Mouse (Mus musculus): Measurements from ENCODE around the gene Tet2.

The Tet2 gene

DNA sequence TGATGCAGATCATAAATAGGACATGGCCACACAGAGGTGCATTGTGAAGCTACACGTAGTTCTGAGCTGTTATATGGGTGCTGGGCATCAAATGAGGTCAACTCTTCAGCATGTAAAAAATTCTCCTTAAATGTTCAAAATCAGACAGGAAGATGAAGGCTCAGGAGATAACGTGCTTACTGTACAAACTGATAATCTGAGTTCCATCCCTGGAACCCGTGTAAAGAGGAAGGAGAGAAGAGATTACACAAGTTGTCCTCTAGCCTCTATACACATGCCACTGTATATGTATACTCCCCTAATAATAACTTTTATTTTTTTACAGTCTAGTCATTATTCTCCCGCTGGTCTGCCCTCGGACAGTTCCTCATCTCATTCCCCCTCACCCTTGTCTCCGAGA is 21.7 kb downstream of the Tet2 start:
- no peak for DNase-seq (ENCODE audit: extremely low read depth, low read depth, low spot score)

DNA sequence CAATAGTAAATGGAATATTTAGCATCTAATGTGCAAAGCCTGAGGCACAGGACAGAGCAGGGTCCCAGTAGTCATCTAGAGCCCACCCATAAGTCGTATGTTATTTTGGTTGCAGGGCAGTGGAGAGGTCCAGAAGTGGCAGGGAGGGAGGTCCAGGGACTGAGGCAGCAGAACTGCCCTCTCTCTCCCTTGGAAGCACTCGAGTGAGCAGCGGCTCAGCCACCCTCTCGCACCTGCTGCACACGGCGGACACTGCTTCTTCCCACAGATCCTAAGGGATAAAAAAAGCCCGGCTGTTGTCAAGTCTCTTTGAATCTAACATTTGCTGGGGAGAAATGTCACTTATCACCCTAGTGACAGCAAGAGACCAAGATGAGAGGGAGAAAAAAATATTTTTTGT is 22.6 kb downstream of the Tet2 start:
- DNase-seq (ENCODE audit: extremely low read depth, low read depth, low spot score), result no peak

DNA sequence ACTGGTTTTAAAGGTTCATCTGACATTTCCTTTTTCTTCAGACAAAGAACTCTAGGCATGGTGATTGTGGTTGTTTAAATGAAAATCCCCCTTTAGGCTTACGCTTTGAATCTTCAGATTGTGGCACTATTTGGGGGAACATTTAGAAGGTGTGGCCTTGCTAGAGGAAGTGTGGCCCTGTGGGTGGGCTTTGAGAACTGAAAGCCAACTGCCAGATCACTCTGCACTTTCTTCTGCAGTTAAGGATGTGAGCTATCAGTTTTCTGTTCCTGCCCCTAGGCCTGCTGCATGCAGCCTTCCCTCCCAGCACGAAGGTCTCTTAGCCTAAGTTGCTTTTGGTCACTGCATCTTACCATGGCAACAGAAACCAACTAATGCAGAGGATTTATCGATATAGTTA is 26.1 kb downstream of the Tet2 start:
- no peak for DNase-seq (ENCODE audit: extremely low read depth, low read depth, low spot score)

DNA sequence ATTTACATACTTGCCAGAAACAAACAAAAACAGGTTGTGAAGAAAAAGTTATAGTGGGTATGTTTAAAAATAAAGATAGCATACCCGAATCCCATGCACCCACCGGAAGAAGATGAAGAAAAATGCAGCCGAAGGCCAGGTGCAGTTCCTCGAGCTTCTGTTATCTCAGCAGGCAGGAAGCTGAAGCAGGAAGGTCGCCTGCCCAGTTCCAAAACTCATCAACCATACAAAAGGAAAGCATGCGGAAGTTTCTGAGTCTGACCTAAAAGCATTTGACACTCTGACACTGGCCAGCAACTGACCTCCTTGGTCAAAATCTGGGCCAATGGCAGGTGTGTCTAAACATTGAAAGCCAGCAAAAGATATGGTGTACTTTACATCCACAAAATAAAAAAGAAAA is 26.8 kb downstream of the Tet2 start:
- DNase-seq (ENCODE audit: extremely low read depth, low read depth, low spot score), result no peak

DNA sequence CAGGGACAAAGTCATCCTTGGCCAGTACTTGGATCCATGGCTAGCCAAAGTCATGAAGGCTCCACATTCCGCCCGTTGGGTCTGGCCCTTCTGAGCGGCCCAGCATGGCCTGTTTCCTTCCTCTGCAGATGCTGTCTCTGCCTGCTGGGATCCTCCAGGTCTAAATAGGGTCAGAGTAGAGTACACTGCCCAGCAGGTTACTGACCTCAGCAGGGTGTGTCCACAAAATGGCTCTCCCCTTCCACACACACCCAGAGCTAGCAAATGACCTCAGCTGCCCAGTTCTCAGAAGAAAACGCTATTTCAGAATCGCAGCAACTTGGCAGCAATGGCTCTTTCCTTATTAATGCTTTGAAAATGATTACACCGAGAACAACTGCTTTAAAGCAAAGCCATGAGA is 27.5 kb downstream of the Tet2 start:
- DNase-seq (ENCODE audit: extremely low read depth, low read depth, low spot score), result no peak

DNA sequence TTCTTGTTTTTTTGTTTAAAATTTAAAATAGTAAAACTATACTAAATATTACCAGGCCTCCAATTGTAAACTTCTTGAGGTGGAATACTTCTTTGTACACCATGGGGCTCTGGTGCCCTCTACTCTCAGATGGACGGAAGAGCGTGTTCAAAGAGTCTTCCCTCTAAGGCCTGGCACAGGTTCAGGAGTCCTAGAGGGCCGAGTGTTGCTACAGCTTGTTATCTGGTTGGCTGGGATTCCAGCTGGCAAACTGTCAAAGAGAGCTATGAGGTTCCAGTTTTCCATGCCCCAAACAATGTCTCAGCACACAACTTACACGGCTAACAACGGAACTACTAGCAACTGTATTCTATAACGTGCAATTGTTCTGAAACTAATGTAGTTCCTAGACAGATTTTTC is 28.8 kb downstream of the Tet2 start:
- peak; percentile 30 for DNase-seq (ENCODE audit: extremely low read depth, low read depth, low spot score)

DNA sequence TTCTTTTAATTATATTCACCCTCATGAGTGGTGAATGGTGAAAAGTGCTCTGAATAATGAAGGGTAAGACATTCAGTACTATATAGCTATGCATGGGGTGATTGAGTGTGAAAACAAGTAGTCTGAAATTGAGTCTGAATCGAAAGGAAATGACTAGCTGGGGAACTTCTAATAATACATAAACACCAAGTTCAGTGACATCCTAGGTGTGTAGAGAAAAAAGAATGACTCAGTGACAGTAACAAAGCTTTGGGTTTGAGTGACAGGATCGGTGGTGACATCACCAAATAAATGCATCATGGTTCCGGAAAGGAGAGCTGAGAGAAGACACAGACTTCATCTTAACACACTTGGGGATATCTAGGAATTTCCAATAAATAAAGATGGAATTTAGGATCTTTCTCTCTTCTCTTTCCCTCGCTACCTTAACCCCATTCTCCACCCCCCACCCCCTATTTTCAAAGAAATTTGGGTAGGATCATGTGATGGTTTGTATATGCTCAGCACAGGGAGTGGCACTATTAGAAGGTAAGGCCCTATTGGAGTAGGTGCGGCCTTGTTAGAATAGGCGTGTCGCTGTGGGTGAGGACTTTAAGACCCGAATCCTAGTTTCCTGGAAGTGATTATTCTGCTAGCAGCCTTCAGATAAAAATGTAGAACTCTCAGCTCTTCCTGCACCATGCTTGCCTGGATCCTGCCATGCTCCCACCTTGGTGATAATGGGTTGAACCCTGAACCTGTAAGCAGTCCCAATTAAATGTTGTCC is 29.6 kb downstream of the Tet2 start:
- no peak for DNase-seq (ENCODE audit: extremely low read depth, low read depth, low spot score)

DNA sequence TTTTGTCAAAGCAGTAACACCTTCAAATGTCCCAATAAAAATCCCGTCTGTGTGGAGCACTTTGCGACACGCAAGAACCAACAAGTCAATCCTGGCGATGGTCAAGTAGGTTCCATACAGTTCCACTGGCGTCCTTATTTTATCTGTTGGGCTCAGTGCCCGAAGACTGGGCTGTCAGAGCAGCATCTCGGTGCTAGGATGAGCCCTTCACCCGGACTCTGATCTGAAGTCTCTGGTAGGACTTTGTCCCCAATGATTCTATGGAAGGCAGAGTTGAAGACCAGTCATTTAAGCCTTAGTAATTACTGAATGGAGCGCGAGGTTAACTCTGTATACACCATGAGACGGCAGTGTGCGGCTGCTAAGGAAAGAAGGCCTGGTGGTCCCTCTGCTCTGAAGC is 30.6 kb downstream of the Tet2 start:
- DNase-seq (ENCODE audit: extremely low read depth, low read depth, low spot score), result no peak

DNA sequence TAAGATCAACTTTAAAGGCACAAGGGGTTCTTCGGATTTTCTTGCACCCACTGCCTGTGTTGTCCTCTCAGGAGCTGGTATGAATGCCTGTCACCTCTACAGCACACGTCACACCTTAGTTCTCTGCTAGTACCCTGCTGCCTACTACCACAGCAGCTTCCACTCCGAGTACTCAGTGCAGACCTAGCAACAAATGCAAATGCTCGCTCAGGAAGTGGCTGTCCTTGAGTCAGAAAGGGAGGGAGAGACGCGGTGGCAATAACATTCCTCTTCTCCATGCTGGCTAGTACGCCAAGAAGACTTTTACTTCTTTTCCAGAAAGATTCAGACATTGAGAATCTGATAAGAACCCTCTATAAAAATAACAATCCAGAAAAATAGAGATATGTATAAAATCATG is 31.5 kb downstream of the Tet2 start:
- DNase-seq (ENCODE audit: extremely low read depth, low read depth, low spot score), result no peak

DNA sequence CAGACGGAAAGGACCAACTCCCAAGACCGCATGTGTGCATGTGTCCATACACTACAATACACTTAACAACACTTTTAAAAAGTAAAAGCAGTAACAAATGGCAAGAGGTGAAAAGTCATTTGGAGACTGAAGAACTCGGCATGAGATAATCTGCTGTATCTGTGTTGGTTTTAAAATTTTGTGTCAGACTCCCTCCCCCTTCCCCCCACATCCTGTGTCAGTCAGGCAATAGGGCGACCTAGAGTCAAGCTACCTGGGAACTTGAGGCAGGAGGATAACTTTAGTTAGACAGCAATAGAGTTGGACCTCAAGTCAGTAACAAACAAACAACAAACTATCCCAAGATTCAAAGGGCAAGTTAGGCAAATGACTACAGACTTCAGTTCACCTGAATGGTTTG is 34.6 kb downstream of the Tet2 start:
- no peak for DNase-seq (ENCODE audit: extremely low read depth, low read depth, low spot score)

DNA sequence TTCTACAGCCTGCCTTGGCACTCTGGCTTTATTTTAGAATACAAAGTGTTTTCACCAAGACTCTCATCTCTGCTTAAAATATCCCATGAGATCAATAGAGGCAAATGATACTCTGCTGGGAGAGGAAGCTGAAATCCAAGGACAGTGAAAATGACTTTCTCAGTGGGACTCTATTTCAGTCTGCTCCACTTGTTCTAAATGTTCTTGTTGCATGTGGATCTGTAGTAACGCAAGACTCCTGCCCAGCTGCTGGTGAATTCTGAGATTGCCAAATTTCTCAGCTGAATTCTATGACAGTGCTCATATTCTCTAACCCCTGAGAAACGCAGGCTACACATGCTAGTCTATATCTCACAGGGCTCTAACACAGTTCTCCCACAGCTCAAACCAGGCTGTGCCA is 35.1 kb downstream of the Tet2 start:
- DNase-seq (ENCODE audit: extremely low read depth, low read depth, low spot score), result no peak

DNA sequence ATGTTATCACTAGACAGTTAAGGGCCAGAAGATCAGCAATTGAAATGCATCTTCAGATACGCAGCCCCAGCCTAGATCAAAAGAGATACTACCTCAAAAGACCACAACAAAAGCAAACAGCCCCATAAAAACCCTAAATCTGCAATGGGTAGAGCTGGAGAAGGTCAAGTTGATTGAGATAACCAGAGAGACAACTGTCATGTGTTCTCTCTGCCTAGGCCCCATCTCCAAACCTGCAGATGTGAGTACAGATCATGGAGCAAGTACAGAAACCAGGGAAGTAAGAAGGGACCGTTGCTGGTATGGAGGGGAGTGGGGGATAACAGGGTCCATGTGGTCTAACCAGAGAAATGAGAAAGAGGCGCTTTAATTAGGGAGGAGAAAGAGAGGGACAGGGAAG is 36.1 kb downstream of the Tet2 start:
- no peak for DNase-seq (ENCODE audit: extremely low read depth, low read depth, low spot score)

DNA sequence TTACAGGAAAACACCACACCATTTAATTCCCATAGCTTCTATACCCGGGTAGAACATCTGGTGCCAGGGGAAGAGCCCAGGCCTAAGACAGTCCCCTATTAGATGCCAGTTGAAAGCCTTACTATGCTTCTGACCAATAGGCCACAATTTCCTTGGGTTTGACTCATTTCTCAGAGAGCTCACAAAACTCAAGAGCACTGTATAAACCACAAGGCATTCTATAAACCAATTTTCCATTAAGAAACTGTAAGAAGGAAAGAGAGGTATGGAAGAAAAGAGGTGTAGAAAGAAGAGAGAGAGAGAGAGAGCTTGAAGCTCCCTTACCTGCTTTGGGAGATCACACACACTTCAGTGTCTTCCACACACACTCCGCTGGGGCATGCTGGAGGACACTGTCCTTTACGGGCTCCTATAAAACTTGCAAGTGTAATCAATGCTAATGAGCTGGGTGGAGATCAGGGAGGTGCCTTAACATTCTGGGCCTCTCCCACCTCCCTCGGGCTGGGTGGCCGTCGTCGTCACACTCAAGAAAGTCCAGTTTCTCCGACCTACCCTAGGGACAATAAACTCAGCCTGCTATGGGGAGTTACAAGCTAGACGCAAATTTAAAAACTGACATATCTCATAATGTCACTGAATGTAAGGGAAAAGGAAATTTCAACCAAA is 38.5 kb downstream of the Tet2 start:
- DNase-seq (ENCODE audit: extremely low read depth, low read depth, low spot score), result no peak

DNA sequence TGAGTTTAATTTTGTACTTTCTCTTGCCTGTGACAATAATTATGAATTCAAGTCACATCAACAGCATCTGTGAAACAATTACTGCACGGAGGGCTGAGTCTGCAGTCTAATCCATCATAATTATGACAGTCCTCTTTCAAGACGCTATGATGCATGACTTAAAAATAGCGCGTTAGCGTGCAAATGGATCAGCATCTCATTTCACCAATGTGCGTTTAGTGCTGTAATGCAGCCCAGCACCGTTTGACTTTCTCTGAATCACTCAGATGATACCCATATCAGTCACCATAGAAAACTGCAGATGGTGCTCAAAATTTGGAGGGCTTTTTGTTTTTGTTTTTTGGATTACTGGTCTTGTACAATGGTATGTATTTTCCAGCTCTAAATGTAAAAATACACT is 48.0 kb downstream of the Tet2 start:
- DNase-seq (ENCODE audit: extremely low read depth, low read depth, low spot score), result no peak

DNA sequence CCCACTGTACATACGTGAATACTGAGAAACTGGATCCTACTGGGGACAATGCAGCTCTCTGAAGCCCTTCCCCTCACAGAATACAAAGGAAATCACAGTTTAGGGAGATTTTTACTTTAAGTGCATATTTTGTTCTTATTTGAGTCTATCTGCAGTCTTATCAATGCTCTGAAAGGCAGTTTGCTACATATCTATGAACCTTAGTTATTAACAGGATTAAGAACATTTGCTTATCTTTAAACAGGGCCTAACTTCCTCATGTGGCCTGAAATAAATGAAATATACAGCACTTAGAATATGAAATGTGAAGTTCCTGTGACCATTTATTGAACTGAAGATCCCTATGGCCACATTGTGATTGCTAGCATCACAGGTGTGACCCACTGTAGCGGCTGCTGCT is 53.6 kb downstream of the Tet2 start:
- no peak for DNase-seq (ENCODE audit: extremely low read depth, low read depth, low spot score)

DNA sequence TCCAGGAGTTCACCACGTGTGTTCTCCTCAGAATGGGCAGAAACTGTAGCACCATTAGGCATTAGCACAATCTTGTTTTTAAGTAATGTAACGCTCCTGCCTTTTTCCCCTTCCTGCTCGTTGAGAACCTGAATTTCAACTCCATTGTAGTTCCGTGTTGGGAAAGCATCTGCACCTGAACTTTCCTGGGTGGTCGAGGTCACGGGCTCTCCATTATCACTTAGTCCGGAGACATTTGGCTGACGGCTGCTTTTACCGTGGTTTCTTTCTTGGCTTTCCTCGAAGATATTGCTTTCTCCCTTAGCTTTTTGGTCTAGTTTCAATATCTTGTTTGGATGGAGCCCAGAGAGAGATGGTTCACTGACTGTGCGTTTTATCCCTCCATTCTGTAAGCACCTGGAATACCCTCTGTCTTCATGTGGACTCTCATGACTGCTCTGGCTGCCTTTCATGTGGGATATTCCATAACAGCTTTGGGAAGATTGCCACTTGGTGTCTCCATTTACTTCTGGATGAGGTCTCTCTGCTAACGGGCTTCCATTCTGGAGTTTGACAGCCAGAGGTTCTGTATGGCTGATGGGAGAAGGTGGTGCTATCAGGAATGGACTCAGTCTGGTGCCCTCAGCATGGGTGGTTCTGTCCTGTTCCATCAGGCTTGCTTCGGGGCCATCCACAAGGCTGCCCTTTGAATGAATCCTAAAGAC is 56.8 kb downstream of the Tet2 start:
- no peak for DNase-seq (ENCODE audit: extremely low read depth, low read depth, low spot score)

DNA sequence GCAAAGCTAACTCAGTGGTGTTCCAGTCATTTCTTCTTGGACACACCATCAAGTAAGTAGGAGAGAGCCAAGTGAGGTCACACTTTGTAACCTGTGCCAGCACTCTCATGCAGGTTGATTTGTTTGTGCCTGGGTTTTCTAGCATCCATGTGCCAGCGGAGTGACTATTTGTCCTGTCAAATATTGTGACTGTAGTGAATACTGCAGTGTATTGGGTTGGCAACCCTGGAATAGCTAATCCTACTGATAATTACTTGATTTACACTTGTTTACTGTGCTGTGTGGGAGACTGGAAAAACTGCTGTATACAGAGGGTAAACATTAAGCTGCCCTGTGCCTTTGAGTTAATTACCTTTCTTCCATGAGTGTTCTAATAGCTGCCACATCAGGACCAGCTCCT is 62.1 kb downstream of the Tet2 start:
- DNase-seq (ENCODE audit: extremely low read depth, low read depth, low spot score), result no peak

DNA sequence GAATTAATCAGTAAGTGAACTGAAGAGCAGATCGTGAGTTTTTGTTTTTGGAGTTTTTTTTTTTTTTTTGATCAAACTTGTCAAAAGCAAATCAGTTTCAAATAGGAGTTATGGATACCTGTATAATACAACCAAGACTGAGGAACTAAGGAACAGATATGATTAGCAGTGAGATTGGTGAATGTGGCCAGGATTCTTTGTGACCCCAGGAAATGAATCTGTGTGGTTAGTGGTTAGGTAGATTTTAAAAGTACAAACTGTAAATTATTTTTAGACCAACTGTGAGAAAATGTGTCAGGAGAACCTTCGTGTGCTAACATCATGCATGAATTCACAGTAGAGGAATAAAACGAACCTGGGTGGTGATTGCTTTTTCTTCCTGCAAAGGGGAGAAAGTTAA is 66.0 kb downstream of the Tet2 start:
- no peak for DNase-seq (ENCODE audit: extremely low read depth, low read depth, low spot score)

DNA sequence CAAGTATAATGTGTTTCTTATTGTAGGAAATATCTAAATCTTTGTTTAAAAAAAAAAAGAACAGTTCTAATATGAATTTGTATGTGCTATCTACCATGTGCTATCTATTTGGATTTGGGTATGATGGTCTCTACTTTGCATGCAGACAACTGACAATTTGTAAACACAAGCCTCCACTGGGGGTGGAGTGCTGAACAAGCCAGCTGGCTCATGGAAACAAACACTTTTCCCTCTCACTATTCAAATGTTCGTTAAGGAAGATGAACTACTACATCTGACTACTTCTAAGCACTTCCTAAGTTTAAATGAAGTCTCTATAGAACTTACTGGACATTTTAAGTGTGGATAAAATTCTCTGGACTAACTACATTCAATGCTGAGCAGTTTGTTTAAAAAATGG is 71.2 kb downstream of the Tet2 start:
- no peak for DNase-seq (ENCODE audit: extremely low read depth, low read depth, low spot score)

DNA sequence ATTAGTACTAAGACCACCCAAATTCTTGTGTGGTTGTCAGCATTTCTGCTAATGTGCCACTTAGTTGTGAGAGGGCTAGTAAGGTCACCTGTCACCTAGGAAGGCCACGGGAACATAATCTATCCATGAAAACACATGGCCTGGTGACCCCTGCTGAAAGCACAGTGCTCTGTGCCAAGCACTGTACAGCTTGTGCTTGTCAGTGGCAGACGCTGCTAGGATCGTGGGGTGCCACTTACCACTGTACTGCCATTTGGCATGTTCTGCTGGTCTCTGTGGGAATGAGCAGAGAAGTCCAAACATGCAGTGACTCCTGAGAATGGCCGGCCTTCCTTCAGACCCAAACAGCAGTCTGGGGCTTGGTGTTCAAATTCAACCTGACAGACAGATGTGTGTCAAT is 73.8 kb downstream of the Tet2 start:
- no peak for DNase-seq (ENCODE audit: extremely low read depth, low read depth, low spot score)

DNA sequence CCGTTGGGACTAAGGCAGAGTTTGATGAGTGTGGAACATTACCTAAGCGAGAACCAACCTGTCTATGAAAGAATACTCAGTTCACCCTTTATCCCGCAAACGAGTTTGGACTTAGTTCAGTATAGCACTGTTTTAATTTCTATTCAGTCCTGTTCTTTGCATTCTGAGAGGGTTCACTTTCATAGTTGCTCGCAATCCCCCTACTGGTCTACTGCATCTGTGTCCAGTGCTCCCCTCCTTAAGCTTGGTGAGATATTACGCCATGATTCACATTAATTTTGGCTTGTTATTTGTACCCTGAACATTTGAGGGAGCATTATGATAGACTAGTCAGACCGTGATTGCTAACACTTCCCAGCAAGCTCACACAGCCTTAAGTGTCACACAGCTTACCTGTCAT is 76.1 kb downstream of the Tet2 start:
- no peak for DNase-seq (ENCODE audit: extremely low read depth, low read depth, low spot score)

DNA sequence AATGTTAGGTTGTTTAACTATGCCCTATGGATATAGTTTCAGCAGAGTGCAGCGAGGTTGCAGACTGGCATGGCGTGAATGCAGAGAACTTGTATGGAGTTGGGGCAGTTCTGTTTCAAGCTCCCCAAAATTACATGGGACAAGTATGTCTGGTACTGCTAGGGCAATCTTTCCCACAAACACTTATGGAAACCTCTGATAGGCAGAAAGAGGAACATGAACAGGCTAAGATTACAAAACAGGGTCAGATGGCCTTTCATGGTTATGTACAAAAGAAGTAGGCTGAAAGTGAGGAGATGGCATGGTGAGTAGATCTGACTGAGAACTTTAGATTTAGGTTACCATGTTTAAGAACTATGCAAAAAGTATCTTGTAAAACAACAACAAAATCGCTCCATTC is 81.7 kb downstream of the Tet2 start:
- DNase-seq (ENCODE audit: extremely low read depth, low read depth, low spot score), result no peak

Measured in fat pad, adult 2 months (tissue).